Mouse (Mus musculus): ENCODE measurements around the gene Bglap. TPM values are rescaled to one million over a fixed set of nuclear protein-coding genes. Genes with fewer than 3 reads are reported as not detected.

Bglap gene
- polyA plus RNA-seq, 1 experiment from 2014 or later = not detected

- no peak overlapping the region for H3K27ac ChIP-seq
- H3K4me3 ChIP-seq = no peak overlapping the region
- 88% methylated on average over 2 of the region's 2 CpGs for WGBS
- no peaks in the 10 kb centered on the region for H3K9me3 ChIP-seq (replicated peaks)
- peaks cover 22% of the 10 kb centered on the region for H3K27me3 ChIP-seq
- no peak overlapping the region for H3K4me2 ChIP-seq (replicated peaks)
- H3K36me3 ChIP-seq = peaks cover 62% of the 10 kb centered on the region
- H3K9ac ChIP-seq = no peak overlapping the region
- peaks cover 30% of the 10 kb centered on the region for H3K4me1 ChIP-seq
- no peak for ATAC-seq (ENCODE audit: low FRiP score)
These were observed 22.5 kb downstream of the Bglap start for GRCm38 (mm10) chr3:88361612-88362313.

GRCm38 (mm10) chr3:88361096-88361495, 23.2 kb downstream of the Bglap start:
- H3K27ac ChIP-seq = no peak overlapping the region
- 78% methylated on average over 6 of the region's 6 CpGs for WGBS

GRCm38 (mm10) chr3:88359989-88360388, 24.3 kb downstream of the Bglap start:
- Histone ChIP-seq H3K4me1 (peaks cover 26% of the 10 kb centered on the region), H3K36me3 (peaks cover 79% of the 10 kb centered on the region), H3K4me2 (replicated peaks) (no peak overlapping the region), H3K27ac (peak overlapping the region; percentile 66; the same call in 1 of the 2 replicates), H3K4me3 (no peak overlapping the region), H3K9ac (no peak overlapping the region), H3K9me3 (replicated peaks) (no peaks in the 10 kb centered on the region), H3K27me3 (peaks cover 9% of the 10 kb centered on the region)
- ATAC-seq (ENCODE audit: low FRiP score) = no peak
- WGBS = 73% methylated on average over 3 of the region's 3 CpGs

More at GRCm38 (mm10) chr3:88361096-88361495, 23.2 kb downstream of the Bglap start:
- H3K27me3 ChIP-seq = peaks cover 20% of the 10 kb centered on the region
- no peak for ATAC-seq (ENCODE audit: low FRiP score)
- peaks cover 68% of the 10 kb centered on the region for H3K36me3 ChIP-seq
- H3K4me2 ChIP-seq (replicated peaks) = no peak overlapping the region
- peaks cover 30% of the 10 kb centered on the region for H3K4me1 ChIP-seq
- H3K9me3 ChIP-seq (replicated peaks) = no peaks in the 10 kb centered on the region
- no peak overlapping the region for H3K4me3 ChIP-seq
- H3K9ac ChIP-seq = no peak overlapping the region

GRCm38 (mm10) chr3:88359584-88359983, 24.7 kb downstream of the Bglap start:
- Histone ChIP-seq H3K9me3 (replicated peaks) (no peaks in the 10 kb centered on the region), H3K4me2 (replicated peaks) (no peak overlapping the region), H3K27me3 (peaks cover 5% of the 10 kb centered on the region), H3K4me1 (peaks cover 24% of the 10 kb centered on the region), H3K4me3 (no peak overlapping the region), H3K9ac (0 out of 2 replicates have a peak overlapping the region, but pooled peaks have one; percentile 10), H3K27ac (peak overlapping the region; percentile 66; the same call in 1 of the 2 replicates), H3K36me3 (peaks cover 83% of the 10 kb centered on the region)
- 50% methylated on average over 5 of the region's 5 CpGs for WGBS
- peak; percentile 32; the same call in 1 of the 2 replicates for ATAC-seq (ENCODE audit: low FRiP score)

GRCm38 (mm10) chr3:88354396-88355165, 29.7 kb downstream of the Bglap start:
- H3K4me1 ChIP-seq = peaks cover 7% of the 10 kb centered on the region
- H3K36me3 ChIP-seq = peaks cover 97% of the 10 kb centered on the region
- H3K4me3 ChIP-seq = no peak overlapping the region
- no peaks in the 10 kb centered on the region for H3K27me3 ChIP-seq
- no peaks in the 10 kb centered on the region for H3K9me3 ChIP-seq (replicated peaks)
- no peak overlapping the region for H3K4me2 ChIP-seq (replicated peaks)
- H3K9ac ChIP-seq = no peak overlapping the region
- no peak overlapping the region for H3K27ac ChIP-seq
- ATAC-seq (ENCODE audit: low FRiP score) = no peak
- WGBS = 96% methylated on average over 8 of the region's 8 CpGs

- no peak for ATAC-seq (ENCODE audit: low FRiP score)
- H3K27me3 ChIP-seq = no peaks in the 10 kb centered on the region
- no peaks in the 10 kb centered on the region for H3K9me3 ChIP-seq (replicated peaks)
- peaks cover 96% of the 10 kb centered on the region for H3K36me3 ChIP-seq
- H3K4me1 ChIP-seq = no peaks in the 10 kb centered on the region
- H3K9ac ChIP-seq = no peak overlapping the region
- WGBS = 95% methylated on average over 9 of the region's 9 CpGs
- H3K4me3 ChIP-seq = no peak overlapping the region
- no peak overlapping the region; the same call in 1 of the 2 replicates for H3K27ac ChIP-seq
- no peak overlapping the region for H3K4me2 ChIP-seq (replicated peaks)
These were observed 31.4 kb downstream of the Bglap start for GRCm38 (mm10) chr3:88352907-88353306.

- Histone ChIP-seq H3K4me2 (replicated peaks) (no peak overlapping the region), H3K4me3 (no peak overlapping the region), H3K4me1 (no peaks in the 10 kb centered on the region), H3K27me3 (no peaks in the 10 kb centered on the region), H3K36me3 (peaks cover 98% of the 10 kb centered on the region), H3K9me3 (replicated peaks) (no peaks in the 10 kb centered on the region), H3K27ac (no peak overlapping the region), H3K9ac (no peak overlapping the region)
- no peak for ATAC-seq (ENCODE audit: low FRiP score)
- WGBS = 91% methylated on average over 13 of the region's 13 CpGs
These were observed 33.5 kb downstream of the Bglap start for GRCm38 (mm10) chr3:88350732-88351131.

- H3K9ac ChIP-seq = no peak overlapping the region
- 80% methylated on average over 3 of the region's 3 CpGs for WGBS
- ATAC-seq (ENCODE audit: low FRiP score) = no peak
These were observed 45.3 kb downstream of the Bglap start for GRCm38 (mm10) chr3:88339006-88339405.

GRCm38 (mm10) chr3:88338316-88338715, 45.9 kb downstream of the Bglap start:
- no peak for ATAC-seq (ENCODE audit: low FRiP score)
- H3K4me1 ChIP-seq = peaks cover 29% of the 10 kb centered on the region
- WGBS = 96% methylated on average over 7 of the region's 7 CpGs
- H3K4me3 ChIP-seq = no peak overlapping the region
- H3K9me3 ChIP-seq (replicated peaks) = no peaks in the 10 kb centered on the region
- H3K36me3 ChIP-seq = peaks cover 12% of the 10 kb centered on the region
- no peak overlapping the region for H3K4me2 ChIP-seq (replicated peaks)
- H3K27me3 ChIP-seq = no peaks in the 10 kb centered on the region
- H3K27ac ChIP-seq = no peak overlapping the region
- H3K9ac ChIP-seq = no peak overlapping the region

More at GRCm38 (mm10) chr3:88339006-88339405, 45.3 kb downstream of the Bglap start:
- no peak overlapping the region for H3K27ac ChIP-seq
- H3K9me3 ChIP-seq (replicated peaks) = no peaks in the 10 kb centered on the region
- peaks cover 29% of the 10 kb centered on the region for H3K4me1 ChIP-seq
- no peak overlapping the region for H3K4me3 ChIP-seq
- H3K27me3 ChIP-seq = no peaks in the 10 kb centered on the region
- peaks cover 19% of the 10 kb centered on the region for H3K36me3 ChIP-seq
- H3K4me2 ChIP-seq (replicated peaks) = no peak overlapping the region

GRCm38 (mm10) chr3:88337367-88338020, 46.8 kb downstream of the Bglap start:
- no peak for ATAC-seq (ENCODE audit: low FRiP score)
- peak overlapping the region; percentile 40 for H3K9ac ChIP-seq

GRCm38 (mm10) chr3:88336058-88337013, 47.9 kb downstream of the Bglap start, which contains the start of the genes Tmem79 and Smg5:
Tmem79 (minus strand) TSS chr3:88336148.
Smg5 (plus strand) TSS chr3:88336260.
- Histone ChIP-seq H3K36me3 (no peaks in the 10 kb centered on the region), H3K4me2 (replicated peaks) (peak within 1 kb of the TSS; percentile 63), H3K4me1 (peaks cover 29% of the 10 kb centered on the region), H3K27ac (peak within 1 kb of the TSS; percentile 96), H3K4me3 (peak within 1 kb of the TSS; percentile 86), H3K9ac (peak within 1 kb of the TSS; percentile 89), H3K27me3 (no peaks in the 10 kb centered on the region), H3K9me3 (replicated peaks) (no peaks in the 10 kb centered on the region)
- ATAC-seq (ENCODE audit: low FRiP score) = peak; percentile 95
- WGBS = 3% methylated on average over 61 of the region's 66 CpGs

More at GRCm38 (mm10) chr3:88337367-88338020, 46.8 kb downstream of the Bglap start:
- peak overlapping the region; percentile 86; the same call in 1 of the 2 replicates for H3K4me3 ChIP-seq
- peaks cover 29% of the 10 kb centered on the region for H3K4me1 ChIP-seq
- H3K4me2 ChIP-seq (replicated peaks) = peak overlapping the region; percentile 63
- H3K27me3 ChIP-seq = no peaks in the 10 kb centered on the region
- no peaks in the 10 kb centered on the region for H3K9me3 ChIP-seq (replicated peaks)
- whole genome bisulfite sequencing = 83% methylated on average over 11 of the region's 11 CpGs
- H3K27ac ChIP-seq = no peak overlapping the region
- H3K36me3 ChIP-seq = peaks cover 3% of the 10 kb centered on the region

All from hindbrain, embryonic 12.5 days (tissue).